Mouse (Mus musculus) brain, embryonic 14.5 days (tissue): ENCODE measurements at regions not wholly inside any gene's neighbourhood (a gene's known extent, or its start where the extent isn't known, plus 50 kb on each side); places are given as distances from the start of the nearest gene placed in this dataset.

Experiments
- CTCF ChIP-seq: fragments of 200-500 bp; IDR thresholded peaks from 2 replicates; pipeline ENCODE4 v1.5.1; 2012; ENCODE audit warnings: inconsistent platforms, mild to moderate bottlenecking, moderate library complexity, borderline replicate concordance; ENCODE audit not compliant: insufficient read depth, insufficient read length; ENCODE audit errors: extremely low read depth
- POLR2A ChIP-seq: fragments of 200-500 bp; IDR thresholded peaks from 2 replicates; pipeline ENCODE4 v1.6.1; 2012; ENCODE audit warnings: mild to moderate bottlenecking, inconsistent platforms, borderline replicate concordance; ENCODE audit not compliant: poor library complexity, insufficient read depth, insufficient read length, severe bottlenecking; ENCODE audit errors: extremely low read depth

DNA sequence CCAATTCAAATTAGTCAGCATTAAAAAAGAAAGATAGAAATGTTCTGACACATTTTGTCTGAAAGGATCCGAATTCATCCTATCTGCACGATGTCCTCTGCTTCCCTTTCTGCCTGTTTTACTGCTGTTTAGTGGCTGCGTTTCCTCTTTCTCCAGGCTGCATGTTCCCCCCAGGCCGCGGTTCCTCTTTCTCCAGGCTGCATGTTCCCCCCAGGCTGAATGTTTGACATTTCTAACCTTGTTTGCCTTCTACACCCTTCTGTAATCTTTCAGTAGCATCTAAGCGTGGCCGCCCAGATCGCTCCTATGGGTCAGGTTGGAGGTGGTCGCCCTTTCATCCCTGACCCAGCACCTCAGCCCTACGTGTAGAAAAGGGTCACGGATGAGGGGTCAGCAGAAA, 89.6 kb upstream of the Mdm1 start:
- TF ChIP-seq CTCF, result no peak
- no peak for TF ChIP-seq POLR2A
